Mouse (Mus musculus): Measurements from ENCODE around the gene Srms. TPM values are rescaled to one million over a fixed set of nuclear protein-coding genes. Genes with fewer than 3 reads are reported as not detected.
A peak's percentile ranks its signal among the peaks of the same experiment; 100 is the strongest.

Srms gene
- total RNA-seq (2015; ENCODE audit: low replicate concordance): not detected in 2 replicates
- total RNA-seq (2017; ENCODE audit: low replicate concordance): 0.77 TPM in 1 of 2 replicates, not detected in the other

- ATAC-seq (replicated peaks; ENCODE audit: low FRiP score, poor library complexity, severe bottlenecking): peak; percentile 76
These were observed at the start of gene Srms for GRCm38 (mm10) chr2:181213021-181213445. TSS of gene Srms (minus strand) at chr2:181213185.

DNA sequence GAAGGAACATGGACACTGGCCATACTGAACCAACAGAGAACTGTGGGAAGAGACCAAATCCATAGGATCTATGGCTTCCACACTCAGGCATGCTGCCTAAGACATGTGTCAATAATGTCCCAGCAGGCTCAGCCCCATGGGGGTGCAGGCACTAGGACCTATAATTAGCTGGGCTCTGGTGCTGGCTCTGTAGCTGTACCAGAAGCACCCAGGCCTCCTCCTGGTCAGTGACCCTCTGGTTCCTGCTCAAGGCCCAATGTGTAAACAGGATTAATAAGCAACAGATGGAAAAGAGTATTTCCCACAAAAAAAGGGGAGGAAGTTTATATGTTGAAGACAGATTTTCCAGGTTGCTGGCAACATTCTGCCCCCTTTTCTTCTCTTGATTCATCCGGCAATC is 40.3 kb upstream of the Srms start:
- no peak for ATAC-seq (replicated peaks; ENCODE audit: low FRiP score, poor library complexity, severe bottlenecking)

- ATAC-seq (replicated peaks; ENCODE audit: low FRiP score, poor library complexity, severe bottlenecking): no peak
These were observed 38.9 kb upstream of the Srms start for GRCm38 (mm10) chr2:181251841-181252240.

- no peak for ATAC-seq (replicated peaks; ENCODE audit: low FRiP score, poor library complexity, severe bottlenecking)
These were observed 36.2 kb upstream of the Srms start for GRCm38 (mm10) chr2:181249217-181249616.

DNA sequence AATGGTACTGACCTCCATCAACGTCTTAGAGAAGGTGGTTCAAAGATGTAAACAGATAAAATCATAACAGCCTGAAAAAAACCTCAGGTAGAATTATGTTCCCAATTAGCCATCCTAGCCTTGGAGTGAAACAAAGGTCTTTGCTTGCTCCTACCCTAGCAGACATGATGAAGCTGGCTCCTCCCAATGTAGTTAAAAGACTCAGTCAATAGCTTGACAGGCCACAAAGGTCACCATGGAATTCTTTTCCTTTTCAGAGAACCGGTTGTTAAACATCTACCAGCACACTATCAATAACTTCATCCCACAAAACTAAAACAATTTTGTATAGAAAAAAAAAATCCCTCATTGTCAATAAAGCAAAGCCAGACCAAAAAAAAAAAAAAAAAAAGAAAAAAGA is 32.0 kb upstream of the Srms start:
- no peak for ATAC-seq (replicated peaks; ENCODE audit: low FRiP score, poor library complexity, severe bottlenecking)

GRCm38 (mm10) chr2:181243706-181244394 is 30.9 kb upstream of the Srms start:
- no peak; the same call in 1 of the 2 replicates for ATAC-seq (replicated peaks; ENCODE audit: low FRiP score, poor library complexity, severe bottlenecking)

- ATAC-seq (replicated peaks; ENCODE audit: low FRiP score, poor library complexity, severe bottlenecking): no peak
These were observed 29.3 kb upstream of the Srms start for GRCm38 (mm10) chr2:181242314-181242665.

DNA sequence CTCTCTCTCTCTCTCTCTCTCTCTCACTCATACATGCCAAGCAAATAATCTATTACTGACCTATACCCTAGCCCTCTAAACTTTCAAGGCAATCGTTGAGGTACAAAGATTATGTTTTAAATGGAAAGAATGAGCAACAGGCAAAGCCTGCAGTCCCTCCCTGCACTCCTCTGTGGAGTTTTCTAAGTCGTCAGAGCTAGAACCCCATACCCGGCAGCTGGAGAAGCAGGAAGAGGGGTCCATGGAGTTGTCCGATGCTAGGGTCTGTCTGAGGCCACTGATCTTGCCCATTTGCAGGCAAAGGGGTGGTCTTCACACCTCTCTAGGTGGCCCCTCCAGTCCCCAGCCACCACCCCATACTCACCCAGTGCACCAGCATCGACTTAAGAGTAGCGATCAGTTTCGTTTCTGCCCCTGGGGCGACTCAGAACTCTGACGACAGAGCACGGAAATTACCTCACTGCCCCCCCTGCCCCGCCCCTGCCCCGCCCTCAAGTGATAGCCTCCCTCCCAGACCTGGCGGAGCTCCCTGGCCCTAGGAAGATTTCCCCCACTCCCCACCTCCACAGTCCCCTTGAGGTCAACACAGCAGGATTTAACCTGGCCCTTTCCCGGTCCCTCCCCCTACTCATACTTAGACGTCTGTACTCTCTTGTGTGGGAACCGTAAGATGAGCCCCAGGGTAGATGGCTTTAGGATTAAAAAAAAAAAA is 28.8 kb upstream of the Srms start, which contains the start of gene Helz2:
Helz2 (minus strand) TSS at position 426 of the 712 bp plus-strand sequence.
- peak; percentile 72 for ATAC-seq (replicated peaks; ENCODE audit: low FRiP score, poor library complexity, severe bottlenecking)

DNA sequence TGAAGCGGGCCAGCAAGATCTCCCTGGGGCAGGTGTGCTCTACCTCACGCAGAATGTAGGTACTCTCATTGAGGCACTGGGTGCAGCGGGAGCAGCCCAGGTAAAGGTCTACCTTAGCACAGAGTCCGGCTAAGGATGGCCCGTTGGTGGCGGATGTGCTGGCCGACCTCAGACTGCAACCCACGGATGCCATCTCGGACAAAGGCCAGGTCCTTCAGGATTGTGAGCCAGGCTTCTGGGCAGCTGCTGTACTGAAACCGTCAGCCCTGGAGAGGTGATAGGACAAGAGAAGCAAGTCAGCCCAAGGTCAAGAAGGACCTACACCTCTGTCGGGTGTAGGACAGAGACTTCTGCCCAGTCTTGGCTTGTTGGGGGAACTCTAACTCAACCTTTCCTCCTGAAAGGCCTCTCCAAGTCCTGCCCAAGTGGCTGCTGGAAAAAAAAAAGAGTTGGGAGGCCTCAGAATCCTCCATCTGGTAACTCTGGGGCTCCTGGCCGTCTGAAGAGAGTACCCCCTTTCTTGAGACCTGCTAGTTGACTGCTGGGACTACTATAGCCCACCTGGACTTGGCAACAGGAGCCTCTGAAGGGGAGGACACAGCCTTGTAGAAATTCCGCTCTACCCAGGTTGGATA is 27.9 kb upstream of the Srms start:
- ATAC-seq (replicated peaks; ENCODE audit: low FRiP score, poor library complexity, severe bottlenecking): no peak

- ATAC-seq (replicated peaks; ENCODE audit: low FRiP score, poor library complexity, severe bottlenecking): no peak
These were observed 26.3 kb upstream of the Srms start for GRCm38 (mm10) chr2:181239261-181239660.

- no peak for ATAC-seq (replicated peaks; ENCODE audit: low FRiP score, poor library complexity, severe bottlenecking)
These were observed 25.9 kb upstream of the Srms start for GRCm38 (mm10) chr2:181238861-181239260.

DNA sequence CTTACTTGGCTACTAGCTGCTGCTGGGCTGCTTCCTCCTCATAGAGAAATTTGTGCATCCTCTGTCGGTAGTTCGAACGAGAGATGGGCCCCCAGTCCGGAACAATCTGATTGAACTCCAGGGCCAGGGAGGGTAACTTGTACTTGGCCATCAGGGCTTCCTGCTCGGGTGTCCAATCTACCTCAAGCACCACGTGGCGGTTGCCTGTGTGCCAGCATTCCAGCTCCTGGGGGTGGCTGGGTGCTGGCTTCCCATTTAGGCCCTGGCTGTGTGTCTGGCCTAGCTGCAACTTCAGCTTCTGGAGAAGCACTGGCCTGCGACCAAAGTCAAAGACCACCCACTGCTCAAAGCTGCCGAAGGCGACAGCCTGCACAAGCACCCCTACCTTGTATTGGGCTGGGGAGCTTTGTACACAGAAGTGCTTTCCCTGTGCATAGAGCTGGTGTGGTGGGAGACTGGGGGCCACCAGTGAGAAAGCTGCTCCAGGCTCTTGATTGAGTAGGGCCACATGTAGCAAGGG is 25.2 kb upstream of the Srms start:
- ATAC-seq (replicated peaks; ENCODE audit: low FRiP score, poor library complexity, severe bottlenecking): no peak

GRCm38 (mm10) chr2:181237251-181238014 is 24.4 kb upstream of the Srms start:
- ATAC-seq (replicated peaks; ENCODE audit: low FRiP score, poor library complexity, severe bottlenecking): no peak

DNA sequence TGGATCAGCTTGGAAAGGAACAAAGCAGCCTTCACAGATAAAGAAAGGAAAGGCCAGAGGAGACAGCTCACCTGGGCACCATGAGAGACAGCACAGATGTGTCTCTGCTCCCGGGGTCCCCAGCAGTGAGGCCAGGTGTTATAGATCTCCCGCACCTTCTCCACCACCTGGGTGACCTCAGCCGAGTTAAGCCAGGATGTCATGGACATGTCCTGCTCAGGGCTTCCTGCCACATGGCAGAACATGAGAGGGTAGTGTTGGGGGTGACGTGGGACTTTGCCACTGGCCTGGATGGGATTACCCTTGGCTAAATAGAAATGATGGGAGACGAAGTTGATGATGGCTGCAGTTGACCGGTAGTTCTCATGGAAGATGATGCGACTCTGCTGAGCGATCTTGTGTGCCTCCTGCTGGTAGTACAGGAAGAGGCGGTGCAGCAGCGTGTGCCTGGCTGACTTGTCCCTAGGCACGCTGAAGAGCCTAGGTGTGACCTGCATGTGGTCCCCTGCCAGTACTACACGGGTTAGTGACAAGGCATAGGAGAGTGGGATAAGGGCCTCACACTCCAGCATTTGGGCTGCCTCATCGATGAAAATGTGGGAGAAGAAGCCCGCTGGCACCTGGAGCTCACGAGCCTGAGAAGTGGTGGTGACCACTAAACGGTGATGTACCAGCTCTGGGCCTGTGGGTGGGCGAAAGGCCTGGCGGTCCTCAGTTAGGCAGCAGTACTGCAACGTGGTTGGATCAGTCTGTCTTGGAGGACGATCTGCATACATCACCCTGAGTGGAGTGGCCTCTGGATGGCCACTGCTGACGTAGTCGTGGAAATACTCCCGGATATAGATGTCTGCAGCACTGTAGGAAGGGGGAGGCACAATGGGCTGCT is 22.9 kb upstream of the Srms start:
- no peak for ATAC-seq (replicated peaks; ENCODE audit: low FRiP score, poor library complexity, severe bottlenecking)

- ATAC-seq (replicated peaks; ENCODE audit: low FRiP score, poor library complexity, severe bottlenecking): no peak
These were observed 21.7 kb upstream of the Srms start for GRCm38 (mm10) chr2:181234680-181235079.

DNA sequence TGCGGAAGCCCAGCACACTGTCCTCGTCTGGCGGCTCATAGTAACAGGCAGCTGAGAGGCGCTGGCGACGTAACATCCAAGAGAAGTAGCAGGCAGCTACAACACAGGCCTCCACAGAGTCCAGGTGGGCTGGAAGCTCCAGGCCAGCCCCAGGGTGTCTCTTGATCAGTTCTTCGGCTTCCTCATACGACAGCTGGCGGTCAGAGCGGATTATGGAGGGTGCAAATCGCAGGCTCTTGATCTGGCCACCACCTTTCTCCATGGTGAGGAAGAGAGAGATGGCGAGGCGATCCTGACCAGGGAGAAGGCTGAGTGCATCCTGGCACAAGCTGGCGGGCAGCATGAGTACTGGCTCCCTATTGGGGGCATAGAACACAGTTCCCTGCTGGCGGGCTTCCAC is 20.5 kb upstream of the Srms start:
- ATAC-seq (replicated peaks; ENCODE audit: low FRiP score, poor library complexity, severe bottlenecking): no peak

DNA sequence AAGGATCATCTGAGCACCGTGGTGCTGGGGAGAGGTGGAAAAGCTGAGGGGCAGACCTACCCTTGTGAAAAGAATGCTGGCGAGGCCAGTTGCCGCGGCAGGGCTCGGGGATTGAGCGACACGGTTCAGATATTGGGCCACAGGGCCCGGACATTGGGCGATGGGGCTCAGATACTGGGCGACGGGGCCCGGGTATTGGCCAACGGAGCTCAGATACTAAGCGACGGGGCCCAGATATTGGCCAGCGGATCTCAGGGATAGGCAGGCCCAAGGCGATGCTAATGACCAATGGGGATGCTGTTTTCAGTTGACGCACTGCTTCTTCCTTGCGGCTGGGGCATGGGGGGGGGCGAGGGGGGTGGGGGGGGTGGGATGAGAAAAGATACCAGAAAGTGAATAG is 18.2 kb upstream of the Srms start:
- no peak for ATAC-seq (replicated peaks; ENCODE audit: low FRiP score, poor library complexity, severe bottlenecking)

DNA sequence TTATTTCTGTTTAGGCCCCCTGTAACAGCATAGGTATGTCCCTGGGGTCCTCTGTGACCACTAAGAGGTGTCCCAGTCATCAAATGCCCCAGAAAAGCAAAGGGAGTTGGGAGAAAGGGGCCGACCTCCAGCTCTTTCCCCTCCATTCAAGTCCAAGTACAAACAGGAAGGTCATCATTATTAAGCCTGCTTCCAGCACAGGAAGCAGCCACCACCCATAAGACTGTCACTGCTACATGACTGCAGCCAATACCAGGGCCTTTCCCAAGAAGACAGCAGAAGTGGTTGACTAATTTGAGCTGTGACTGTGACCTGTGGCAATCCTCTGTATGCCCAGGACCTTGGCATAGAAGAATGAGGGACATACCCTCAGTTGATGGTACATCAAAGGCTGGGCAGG is 15.3 kb upstream of the Srms start:
- no peak for ATAC-seq (replicated peaks; ENCODE audit: low FRiP score, poor library complexity, severe bottlenecking)

GRCm38 (mm10) chr2:181227122-181227521 is 14.1 kb upstream of the Srms start:
- no peak for ATAC-seq (replicated peaks; ENCODE audit: low FRiP score, poor library complexity, severe bottlenecking)
